Mouse (Mus musculus): Measurements from ENCODE around the gene Sfxn5.

DNA sequence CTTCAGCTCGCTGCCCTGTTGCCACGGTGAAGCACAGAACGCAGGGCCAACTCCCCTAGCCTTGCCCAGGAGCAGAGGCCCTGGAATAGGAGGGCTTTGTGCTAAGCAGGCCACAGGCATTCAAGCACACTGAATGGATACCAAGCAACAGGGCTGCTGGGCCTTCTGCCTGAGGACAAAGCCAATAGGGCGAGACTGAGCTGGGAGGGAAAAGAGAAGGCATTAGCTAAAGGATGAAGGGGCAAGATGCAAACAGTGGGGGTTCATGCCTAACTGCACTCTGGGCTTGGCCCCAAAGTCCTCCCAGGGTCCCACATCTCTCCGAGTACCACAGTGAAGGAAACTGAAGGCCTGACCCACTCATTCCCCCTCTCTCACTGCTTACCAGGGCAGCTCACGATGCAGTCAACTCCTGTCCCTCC, 12.8 kb downstream of the Sfxn5 start:
- TF ChIP-seq CTCF (IDR thresholded peaks at IDR 0.05; ENCODE audit: borderline replicate concordance, control insufficient read depth, extremely low read depth, insufficient read depth, low read length, poor library complexity), result no peak
- TF ChIP-seq POLR2A (IDR thresholded peaks at IDR 0.05; ENCODE audit: control insufficient read depth, extremely low read depth, insufficient read depth, low read length, poor library complexity), result no peak

Data from thymus, adult 2 months (tissue).